Mouse (Mus musculus) embryo, embryonic 11 days (tissue): Measurements from ENCODE around the gene Prkar2b.

Experiments used
- DNase-seq: peaks from one replicate; pipeline ENCODE4 v3.0.0-alpha.2; 2015

Prkar2b gene

DNA sequence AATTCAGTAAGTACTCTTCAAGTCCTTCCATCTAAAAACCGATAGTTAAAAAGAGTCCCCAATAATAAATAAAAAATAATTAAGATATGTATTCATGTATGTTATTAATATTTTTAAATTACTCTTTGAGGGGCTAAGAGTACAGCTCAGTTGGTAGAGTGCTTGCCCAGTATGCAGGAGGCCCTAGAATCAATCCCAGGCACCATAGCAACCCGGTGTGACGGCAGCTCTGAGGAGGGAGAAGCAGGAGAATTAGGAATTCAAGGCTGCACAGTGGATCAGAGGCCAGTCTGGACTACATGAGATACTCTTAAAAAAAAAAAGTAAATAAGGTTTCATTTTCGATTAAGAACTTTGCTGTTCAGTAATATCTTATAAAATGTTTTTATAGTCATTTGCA is 53.5 kb downstream of the Prkar2b start:
- DNase-seq: no peak

DNA sequence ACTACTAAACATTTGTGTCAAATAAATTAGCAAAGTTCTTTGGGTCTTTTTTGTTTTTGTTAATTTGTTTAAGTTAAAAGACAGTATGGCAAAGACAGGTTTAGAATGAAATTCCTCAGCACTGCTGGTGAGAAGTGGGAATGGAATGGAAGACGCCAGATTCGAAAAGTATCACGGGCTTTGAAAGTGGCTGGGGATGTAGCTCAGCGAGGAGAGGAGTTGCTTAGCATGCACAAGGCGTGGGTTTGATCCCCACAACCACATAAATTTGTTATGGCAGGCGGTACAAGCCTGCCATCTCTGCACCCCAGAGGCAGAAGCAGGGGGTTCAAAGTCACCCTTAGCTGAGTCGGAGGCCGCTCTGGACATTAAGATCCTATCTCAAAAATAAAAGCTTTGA is 54.1 kb downstream of the Prkar2b start:
- no peak for DNase-seq

DNA sequence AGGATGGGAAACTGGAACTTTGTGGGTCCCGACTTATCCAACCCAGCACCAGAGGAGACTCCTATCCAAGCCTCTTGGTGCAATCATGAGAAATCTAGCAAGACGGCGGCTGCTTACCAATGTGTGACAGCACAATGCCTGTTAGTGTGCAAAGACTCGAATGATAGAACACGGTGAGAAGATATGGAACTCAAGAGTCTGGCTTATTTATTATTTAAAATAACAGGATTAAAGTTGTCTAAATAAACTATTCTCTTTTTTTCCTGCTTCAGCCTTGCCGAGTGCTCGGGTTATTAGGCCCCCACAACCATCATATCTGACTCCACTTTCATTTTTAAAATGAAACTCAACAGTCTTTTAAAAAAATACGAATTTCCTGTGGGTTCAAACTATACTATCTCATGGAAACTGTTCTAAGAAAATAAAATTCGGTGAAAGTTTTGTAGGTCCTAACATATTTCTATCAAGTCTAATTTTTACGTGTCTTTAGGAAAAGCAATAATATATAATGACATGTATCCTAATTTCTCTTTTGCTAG is 54.6 kb downstream of the Prkar2b start:
- no peak for DNase-seq

DNA sequence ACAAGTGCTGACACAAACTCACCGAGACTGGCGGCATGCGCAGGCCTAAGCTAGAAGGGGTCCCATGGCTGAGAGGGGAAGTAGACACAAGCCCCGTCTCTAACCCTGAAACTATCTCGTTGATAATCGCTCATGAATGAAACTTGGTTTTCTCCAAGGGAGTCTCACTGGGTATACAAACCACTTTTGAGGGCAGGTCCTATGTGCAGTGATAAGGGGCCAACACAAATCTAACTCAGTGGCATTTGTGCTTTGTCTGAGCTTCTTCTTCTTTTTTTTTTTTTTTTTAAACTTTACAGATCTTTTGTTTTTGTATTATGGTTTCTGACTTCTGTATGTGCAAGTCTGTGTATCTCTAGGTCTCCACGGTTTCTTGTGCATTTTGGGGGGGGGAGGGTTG is 60.6 kb downstream of the Prkar2b start:
- DNase-seq: no peak

DNA sequence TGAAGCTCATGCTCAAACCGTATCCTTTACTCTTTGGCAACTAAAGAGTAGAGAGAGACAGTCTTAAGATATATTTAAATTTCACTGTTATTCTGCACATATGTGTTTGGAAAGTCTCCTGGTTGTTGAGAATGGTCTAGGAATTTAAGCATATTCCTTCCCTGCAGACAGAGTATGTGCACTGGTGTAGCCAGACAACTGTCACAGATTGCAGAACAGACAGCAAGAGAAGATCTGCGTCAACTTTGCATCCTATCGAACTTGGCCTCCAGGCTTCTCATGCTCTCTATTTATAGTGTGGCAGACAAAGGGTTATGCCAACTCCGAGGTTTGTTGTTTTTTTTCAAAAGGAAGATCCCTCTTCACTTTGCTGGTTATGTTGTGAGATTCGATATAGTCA is 62.4 kb downstream of the Prkar2b start:
- DNase-seq: no peak

DNA sequence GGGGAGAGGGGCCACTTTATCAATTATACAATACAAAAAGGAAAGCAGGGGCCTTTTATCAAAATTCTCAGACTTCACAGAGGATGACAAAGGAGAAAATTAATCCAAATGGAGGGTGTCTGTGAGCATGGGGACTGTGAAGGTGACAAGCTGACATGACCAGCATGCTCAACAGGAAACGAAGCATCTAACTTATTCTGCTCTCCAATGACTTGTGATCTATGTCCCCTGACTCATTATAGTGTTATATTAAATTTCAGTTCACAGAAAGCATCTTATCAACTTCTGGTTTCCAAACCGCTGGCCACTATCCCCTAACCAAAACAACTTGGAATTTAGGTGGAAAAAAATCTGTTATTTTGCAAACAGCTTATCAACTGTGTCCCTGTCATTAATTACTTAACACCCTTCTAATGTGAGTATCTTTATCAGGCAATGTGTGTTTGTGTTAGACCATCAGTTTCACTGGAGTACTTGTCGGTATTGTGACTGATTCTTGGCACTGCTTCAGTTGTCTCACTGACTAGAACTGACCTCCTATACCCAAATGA is 63.7 kb downstream of the Prkar2b start:
- no peak for DNase-seq

DNA sequence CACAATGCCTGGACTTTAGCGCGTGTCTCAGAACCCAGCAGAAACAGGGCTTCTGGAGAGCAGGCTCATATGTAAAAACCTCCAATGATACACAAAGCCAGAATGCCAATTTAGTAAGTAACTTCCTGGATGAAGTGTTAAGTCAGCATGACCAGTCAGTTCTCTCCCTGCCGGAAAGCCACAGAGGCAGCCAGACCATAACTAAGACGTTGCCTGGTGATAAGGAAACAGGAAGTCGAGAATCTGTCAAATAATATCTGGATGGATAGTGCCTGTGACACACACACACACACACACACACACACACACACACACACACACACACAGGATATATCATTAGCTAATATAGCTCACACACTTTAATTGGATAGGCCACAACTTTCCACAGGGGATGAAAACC is 64.2 kb downstream of the Prkar2b start:
- no peak for DNase-seq

DNA sequence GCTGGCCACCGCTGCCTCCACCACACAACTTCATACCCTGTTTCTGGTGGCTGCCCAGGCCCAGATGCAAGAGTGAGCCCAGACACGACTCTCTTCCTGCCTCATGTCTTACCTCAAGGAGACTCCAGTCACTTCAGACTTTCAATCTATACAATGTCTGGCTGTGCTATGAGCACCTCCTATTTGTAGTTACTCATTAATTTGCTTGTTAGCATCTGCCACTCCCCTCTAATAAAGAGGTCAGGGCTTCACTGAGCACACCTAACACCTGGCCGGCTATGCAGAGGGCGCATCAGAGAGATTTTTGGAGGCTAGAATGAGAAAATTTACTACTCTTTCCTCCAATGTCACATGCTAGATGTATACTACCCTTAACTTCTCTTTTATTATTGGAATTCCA is 70.5 kb downstream of the Prkar2b start:
- DNase-seq: no peak

DNA sequence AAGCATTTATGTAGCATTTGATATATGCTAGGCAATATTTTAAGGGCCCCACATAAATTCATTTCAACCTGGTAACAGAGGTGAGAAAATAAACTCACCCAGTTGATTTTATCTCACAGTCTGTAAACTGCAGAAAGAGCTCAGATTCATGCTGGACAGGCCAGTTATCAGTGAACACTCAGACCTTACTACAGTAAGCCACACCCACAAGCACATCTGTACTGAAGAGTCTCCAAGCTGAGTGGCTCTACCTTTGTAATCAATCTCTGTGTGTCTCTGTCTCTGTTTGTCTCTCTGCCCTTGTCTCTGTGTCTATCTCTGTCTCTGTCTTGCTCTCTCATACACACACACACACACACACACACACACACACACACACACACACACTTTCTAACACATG is 71.4 kb downstream of the Prkar2b start:
- no peak for DNase-seq

DNA sequence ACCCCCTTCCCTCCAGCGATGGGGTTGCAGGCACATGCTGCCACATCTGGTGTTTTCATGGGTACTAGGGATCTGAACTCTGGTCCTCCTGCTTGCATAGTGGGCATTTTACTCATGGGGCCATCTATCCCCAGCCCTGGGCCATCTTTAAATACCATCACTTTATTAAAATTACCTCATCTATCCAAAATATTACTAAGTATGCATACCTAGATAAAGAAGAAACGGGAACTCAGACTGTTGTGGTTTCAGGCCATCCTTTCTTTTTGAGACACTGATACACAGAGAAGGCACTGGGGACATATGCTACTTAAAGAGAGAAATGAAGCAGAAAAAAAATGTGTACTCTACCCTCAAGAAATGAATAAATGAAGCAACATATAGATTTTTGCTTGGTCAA is 74.6 kb downstream of the Prkar2b start:
- DNase-seq: no peak

DNA sequence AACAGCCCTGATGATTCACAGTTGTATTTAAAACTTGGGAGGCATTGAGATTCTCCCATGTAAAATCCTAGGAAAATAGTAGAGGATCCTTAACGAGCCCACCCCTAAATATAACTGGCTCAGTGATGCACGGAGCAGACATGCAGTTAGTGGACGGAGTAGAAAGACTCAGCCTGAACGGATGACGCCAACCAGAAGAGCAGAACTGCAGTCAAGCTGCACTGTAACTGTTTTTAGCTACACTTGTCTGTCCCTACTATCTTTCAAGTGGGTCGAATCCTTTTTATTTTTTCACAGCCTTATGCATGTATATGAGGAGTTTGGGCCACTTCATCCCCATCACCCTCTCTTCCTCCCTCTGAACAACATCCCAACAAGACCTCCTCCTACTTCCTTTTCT is 75.4 kb downstream of the Prkar2b start:
- DNase-seq: no peak

DNA sequence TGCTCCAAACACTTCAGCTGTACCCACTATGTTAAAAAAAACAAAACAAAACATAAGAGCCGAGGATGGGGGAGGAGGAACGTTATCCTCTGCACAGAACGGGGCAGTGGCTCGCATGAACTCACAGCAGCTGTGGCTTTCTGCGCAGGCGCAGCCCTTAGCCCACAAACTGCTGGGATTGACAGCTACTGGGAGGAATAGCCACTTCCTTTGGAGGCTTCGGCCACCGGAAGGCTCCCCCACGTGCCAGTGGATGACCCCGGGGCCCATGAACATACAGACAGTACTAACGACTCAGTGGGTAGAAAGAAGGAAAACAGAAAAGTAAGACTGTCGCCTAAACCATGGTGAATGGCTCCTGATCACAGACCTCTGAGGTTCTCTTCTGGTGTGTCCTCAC is 76.4 kb downstream of the Prkar2b start:
- no peak for DNase-seq

DNA sequence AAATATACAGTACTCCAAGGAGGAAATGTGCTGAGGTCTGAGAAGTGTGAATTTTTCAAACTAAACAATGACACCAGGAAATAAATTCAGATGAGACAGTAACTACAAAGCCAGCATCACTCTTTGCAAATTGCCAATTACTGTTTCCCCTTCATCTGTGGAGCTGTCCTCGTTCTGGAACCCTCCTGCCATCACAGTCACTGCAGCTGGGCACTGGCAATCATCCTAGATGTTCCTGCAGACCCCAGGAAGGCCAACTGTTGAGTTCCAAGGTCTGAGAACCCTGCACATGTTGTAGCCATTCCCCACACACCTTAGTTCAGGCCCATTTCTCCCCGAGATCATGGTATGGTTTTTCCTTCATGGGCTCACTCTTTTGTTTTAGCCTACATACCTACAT is 76.9 kb downstream of the Prkar2b start:
- no peak for DNase-seq

DNA sequence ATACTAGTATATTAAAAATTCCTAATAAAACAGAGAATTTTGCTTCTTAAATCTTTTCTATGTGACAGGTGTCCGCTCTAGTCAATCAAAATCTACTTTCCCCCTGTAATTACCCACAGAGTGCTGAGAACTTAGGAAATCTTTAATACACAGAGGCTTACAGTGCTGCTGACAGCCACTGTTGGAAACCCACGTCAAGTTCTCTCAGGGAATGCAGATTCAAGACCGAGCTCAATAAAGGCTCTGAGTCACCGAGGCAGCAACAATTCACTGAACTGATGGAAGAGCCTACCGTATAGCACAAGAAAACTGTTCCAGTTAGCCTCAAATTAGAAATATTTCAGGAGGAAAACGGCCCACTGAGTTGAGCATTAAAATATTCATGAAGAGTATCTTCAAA is 77.3 kb downstream of the Prkar2b start:
- DNase-seq: no peak

DNA sequence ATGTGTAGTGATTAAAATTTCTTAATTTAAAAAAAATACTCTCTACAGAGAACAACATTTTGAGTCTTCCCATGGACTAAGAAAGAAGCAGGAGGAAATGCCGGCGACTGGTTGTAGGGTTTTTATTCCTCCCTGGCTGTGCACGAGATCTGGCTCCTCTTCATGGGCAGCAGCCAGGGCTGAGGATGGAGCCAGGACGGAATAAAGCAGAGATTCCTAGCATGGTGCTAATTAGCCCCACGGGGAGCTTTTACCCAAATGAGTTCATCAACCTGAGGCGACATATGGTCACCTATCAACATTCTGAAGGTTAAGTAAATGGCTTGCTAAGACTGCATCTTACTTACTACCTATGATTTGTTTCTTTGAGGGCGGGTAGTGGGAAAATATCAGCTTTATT is 77.9 kb downstream of the Prkar2b start:
- DNase-seq: no peak

DNA sequence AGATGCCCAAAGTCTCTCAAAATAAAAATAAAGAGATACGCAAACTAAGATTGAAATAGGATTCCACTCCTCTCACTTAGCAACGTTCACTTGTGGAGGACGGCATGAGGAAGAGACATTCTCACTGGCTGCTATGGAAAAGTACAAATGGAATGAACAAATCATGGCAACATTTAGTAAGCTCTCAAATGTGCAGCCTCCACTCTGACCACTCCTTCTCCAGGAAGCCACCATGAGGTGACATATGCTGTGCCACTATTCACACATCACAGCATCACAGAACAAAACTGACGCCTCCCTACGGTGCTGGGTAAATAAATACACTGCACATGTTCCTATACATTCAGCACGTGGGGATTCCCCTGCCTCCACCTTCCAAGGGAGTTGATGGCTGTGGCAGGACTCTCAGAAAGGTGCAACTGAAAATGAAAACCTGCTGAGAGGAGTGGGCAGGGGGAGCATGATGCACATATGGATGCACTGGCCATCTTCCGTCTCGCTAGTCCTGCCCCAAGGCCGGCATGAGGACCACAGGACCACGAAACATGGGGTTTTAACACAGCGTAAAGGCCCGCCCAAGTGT is 83.4 kb downstream of the Prkar2b start:
- DNase-seq: peak; percentile 34

DNA sequence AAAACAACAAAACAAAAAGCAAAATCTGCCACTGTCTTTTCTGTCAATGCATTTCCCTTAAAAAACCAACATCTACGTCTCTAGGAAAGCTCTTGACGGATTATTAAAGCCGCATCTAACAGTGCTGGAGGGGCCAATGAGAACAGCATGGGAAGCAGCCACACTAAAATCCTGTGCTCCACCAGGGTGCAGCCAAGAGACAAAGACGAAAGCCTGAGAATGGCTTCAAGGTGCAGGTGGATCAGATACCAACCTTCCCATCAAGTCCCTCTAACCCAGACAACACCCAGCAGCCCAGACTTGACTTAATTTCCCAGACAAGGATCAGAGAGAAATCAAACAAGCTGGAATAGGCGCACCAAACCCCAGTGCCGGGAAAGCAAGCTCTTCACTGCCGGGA is 84.6 kb downstream of the Prkar2b start:
- peak; percentile 36 for DNase-seq

DNA sequence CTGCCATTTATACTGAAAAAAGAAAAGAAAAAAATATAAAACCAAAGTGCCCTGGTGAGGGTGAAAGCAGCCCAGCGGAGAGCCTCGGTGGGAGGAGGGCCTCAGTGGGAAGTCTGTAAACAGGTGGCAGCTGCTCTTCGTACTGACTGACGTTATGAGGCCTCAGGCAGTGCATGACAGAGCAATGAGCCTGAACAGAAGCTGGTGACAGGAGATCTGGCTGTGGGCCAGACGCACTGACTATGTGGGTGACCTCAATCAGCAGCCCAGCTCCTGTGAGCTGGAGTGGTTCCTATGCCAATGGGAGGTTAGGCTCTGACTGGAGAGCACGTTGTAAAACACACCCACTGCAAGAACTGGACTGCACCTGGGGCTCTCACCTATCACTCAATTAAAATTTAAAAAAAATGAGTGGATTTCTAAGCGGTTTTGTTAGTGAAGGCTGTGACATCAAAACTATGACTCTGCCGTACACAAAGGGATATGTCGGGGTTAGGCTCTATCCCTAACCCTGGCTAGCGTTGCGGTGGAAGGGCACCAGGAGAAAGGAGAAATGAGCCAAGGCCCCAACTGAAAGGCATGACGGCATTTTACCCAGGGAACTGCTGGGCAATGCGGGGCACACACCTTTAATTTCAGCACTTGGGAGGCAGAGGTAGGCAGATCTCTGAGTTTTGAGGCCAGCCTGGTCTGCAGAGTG is 87.5 kb downstream of the Prkar2b start:
- peak; percentile 20 for DNase-seq

DNA sequence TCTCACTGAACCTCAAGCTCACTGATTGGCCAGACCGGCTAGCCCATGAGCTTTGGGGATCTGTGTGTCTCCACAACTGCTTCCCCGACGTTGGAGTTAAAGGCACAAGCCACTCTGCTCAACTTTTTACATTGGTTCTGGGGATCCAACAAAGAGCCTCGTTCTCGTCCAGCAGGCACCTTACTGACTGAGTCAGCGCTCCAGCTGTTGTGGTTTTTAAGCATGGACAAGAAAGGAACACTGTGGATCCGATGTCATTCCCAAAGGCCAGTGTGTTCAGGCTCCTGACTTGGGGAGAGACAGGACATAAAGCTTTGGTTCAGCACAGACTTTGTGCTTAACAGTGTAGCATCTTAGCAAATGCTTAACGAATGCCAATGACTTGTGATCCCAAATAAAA is 89.5 kb downstream of the Prkar2b start:
- no peak for DNase-seq

DNA sequence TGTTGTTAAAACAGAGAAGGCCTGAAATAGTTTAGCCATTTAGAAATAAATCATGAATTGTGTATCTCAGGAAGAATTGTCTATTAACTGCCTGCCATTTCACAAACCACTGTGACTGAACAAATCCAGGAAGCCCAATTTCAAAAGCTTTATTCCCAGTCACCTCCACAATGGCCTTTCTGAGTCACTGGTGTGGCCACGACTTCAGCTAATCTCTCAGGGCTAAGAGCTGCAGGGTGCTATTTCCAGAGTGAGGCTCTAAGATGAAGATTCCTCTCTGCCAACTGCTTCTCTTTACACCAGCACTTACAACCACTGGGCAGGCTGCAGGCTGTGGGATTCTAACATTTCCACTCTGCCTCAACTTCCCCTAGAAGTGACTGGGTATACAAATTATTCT is 92.0 kb downstream of the Prkar2b start:
- no peak for DNase-seq

DNA sequence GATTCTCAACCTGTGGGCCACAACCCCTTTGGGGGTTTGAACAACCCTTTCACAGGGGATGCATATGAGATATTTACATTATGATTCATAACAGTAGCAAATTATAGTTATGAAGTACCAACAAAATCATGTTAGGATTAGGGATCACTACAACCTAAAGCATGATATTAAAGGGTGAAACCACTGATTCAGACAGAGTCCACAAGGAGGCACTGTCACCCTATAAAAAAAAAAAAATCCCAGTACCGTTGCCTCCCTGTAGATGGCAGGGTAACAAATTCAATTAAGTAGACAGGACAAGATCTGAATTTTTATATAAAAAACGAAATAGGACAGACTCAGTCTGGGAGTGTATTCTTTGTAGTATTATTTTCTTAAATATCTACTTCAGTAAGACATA is 93.6 kb downstream of the Prkar2b start:
- DNase-seq: peak; percentile 68

DNA sequence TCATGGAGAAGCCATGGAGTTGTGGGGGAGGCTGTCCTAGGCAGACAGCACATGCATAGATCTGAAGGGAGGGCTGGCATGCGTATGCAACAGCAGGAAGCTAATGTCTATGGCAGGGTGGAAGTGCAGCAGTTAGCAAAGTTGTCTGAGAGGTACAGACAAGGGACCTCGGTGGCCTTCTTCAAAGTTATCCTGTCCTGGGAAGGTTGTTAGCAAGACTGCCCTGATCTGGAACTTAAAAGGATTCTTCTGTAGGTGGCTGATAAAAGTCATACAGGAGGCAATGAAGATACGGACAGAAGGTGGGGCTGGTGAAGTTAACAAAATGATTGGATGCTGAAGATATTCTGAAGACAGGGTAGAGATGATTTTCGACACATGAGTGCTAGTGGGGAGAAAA is 94.7 kb downstream of the Prkar2b start:
- DNase-seq: no peak

DNA sequence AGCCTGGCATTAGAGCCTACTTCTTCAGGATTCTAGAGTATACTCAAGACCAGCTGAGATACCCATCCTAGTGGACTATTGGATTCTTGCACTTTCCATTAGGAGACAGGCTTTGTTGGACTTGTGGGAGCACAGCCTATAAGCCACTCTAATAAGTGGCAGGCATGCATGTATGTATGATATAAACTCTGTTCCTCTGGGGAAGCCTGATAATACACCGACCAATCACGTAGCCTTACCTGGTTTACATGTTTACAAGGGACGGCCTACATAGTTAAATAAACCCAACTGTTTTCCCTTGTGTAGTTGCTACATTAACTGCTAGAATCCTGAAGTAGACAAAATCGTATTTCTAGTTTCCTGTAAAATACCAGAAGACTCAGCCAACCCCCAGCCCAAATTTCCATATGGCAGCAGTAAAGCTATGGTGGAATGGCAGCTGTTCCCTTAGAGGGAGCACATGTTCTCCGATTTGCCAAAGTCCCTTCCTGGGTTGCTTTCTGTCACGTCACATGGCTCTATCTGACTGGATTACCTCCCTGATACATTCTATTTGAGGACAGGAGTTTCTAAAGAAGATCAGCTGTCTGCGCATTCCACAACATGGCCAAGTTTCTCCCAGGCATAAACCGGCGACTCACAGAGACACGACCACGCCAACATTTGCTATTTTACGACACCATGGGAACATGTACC is 95.4 kb downstream of the Prkar2b start:
- DNase-seq: no peak

DNA sequence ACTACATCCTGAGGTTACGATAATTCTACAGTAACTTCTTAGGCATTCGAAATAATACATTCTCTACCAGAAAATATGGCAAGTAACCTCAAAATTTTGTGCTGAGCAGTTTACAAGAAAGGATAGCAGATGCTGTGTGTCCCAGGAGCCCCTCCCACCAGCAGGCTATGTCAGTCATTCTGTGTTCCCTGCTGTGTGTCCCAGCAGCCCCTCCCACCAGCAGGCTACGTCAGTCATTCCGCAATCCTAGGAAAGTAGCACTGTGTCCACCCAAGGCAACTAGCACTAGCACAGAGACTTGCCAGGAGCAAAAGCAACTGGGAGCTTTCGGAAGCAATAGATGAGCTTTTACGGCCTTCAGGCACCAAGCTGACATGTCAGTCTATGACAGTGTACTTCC is 97.0 kb downstream of the Prkar2b start:
- no peak for DNase-seq
